ENCODE assay signal across 9 mouse cellular contexts in the genomic region with DNA sequence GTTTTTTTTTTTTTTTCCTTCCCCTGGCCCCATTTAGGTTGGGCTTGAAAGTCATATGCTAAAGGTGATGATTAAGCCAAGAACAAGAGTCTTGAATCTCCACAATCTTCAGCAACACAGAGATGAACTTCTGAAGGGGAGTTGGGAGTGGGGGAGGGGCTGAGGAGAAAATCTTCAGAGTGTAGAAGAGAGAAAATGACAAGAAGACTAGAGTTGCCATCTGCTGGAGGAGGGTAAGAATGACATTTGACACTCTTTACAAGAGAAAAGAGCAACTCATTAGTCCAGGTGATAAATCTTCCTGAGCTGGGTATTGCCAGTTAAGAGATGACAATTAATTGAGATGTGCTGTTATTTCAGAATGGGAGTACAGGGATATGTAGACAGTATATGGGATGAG. TPM values are rescaled to one million over a fixed set of nuclear protein-coding genes. Genes with fewer than 3 reads are reported as not detected.
A peak's percentile ranks its signal among the peaks of the same experiment; 100 is the strongest.
DNase-seq lines count a peak whose midpoint lies in the region.
"Had no signal": no experiment of that assay in that cellular context is flagged by ENCODE, and none has a peak within 500 bp of the region (broad histone marks: within the 10 kb centered on the region; RNA-seq: fewer than 3 reads in every experiment).

No protein-coding gene starts in this region.

- DNase-seq in kidney, postnatal 14 days = peak; percentile 34
- no peak for DNase-seq in kidney, adult 11 months
- peak; percentile 23 for DNase-seq in right cerebral cortex, adult 18-20 months
- no peak for DNase-seq in right cerebral cortex, postnatal 25 days
- peak; percentile 68 for DNase-seq in embryo, embryonic 10 days (ENCODE audit: low spot score)
- DNase-seq in right cerebral cortex, postnatal 4 days = peak; percentile 60
- no peak for DNase-seq in gastrocnemius, adult 8-10 months (ENCODE audit: low spot score in 2 of 2)
- DNase-seq: gastrocnemius, postnatal 14 days had no signal

RNA-seq across cellular contexts. Expression of a gene that starts 23.6 kb away (rescaled TPM):
- not detected for total RNA-seq in gastrocnemius, adult 8-10 months (2022)
- total RNA-seq: neutrophil, adult 5-6 weeks had no signal

Comparison
In these comparisons a context has a peak if more than half of its experiments do, and no peak if none do; other contexts are left out.
1. DNase-seq: peak in kidney, postnatal 14 days (single experiment), right cerebral cortex, adult 18-20 months (single experiment), embryo, embryonic 10 days (single experiment) and right cerebral cortex, postnatal 4 days (single experiment); none in kidney, adult 11 months (single experiment), right cerebral cortex, postnatal 25 days (single experiment) and gastrocnemius, adult 8-10 months (0 of 2).